Mouse (Mus musculus) gastrocnemius, postnatal 14 days (tissue): ENCODE measurements around the gene Carmil3. TPM values are rescaled to one million over a fixed set of nuclear protein-coding genes. Genes with fewer than 3 reads are reported as not detected.

Experiments used
- DNase-seq: peaks from one replicate; pipeline ENCODE4 v3.0.0; 2021; ENCODE audit warnings: mixed read lengths
- intact Hi-C: fragments of 180-260 bp; cut with DNase I; formaldehyde crosslinking; loops from one replicate; pipeline ENCODE4 v1.15.1; 2025; ENCODE audit warnings: low total_unique reads
- total RNA-seq, 2 experiments: library from RNA; stranded (reverse); gene quantifications; 2 replicates each; pipeline ENCODE4 v1.2.3; 2021

The Carmil3 gene
- total RNA-seq, 2 experiments from 2014 or later: 0.74 to 1.3 TPM

DNA sequence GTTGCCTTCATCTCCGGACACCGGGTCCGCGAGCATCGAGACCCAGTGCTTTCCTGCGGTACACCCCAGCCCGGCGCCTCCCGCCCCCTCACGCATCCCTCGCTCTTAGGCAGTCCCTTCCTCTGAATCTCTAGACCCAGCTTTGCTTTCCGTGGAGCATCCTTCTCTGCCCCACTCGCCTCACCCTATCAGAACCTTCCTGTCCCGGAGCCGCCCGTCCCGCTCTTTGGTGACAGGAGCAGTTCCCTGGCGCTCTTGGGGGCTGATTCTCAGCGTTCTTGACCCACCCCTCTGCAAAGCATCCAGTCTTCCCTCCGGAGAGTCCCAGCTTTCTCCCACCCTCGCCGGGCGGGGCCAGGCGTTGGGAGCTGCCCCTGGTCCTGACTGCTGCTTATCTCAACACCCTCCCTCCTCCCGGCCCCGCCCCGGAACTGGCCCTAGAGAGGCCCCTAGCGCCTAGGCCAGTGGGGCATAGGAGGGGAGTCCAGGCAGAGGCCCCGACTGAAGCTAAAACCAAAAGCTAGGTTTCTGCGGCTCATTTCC, 911 bp downstream of the Carmil3 start:
- DNase-seq: peak; percentile 69
- intact Hi-C loops: loop anchor here (10.0 kb wide), 1 partner anchor 253 kb away; the partner anchor contains the start of genes Dhrs1 and Nop9

DNA sequence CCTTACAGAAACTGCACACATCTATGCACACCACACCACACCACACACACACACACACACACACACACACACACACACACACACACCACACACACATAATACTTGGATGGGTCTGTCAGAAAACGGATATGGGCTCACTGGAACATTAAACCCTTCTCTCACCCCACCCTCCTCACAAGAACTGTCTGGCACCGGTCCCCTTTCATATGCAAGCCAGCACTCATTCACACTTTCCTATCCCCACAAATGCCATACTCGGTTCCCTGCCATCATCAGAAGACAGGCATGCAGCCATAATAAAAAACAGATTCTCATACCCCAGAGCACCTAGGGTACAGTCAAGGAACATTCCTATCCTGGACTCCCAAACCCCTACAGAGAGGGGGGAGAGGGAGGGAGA, 1.7 kb downstream of the Carmil3 start:
- intact Hi-C loops: loop anchor here (10.0 kb wide), 1 partner anchor 253 kb away; the partner anchor contains the start of genes Dhrs1 and Nop9
- DNase-seq: no peak

- intact Hi-C loops: loop anchor here (5.0 to 10.0 kb wide), 2 partner anchors 42 to 249 kb away; partner anchors contain the start of genes Dhrs1 and Nop9
- no peak for DNase-seq
These were observed 5.2 kb downstream of the Carmil3 start for GRCm38 (mm10) chr14:55495509-55496240.

DNA sequence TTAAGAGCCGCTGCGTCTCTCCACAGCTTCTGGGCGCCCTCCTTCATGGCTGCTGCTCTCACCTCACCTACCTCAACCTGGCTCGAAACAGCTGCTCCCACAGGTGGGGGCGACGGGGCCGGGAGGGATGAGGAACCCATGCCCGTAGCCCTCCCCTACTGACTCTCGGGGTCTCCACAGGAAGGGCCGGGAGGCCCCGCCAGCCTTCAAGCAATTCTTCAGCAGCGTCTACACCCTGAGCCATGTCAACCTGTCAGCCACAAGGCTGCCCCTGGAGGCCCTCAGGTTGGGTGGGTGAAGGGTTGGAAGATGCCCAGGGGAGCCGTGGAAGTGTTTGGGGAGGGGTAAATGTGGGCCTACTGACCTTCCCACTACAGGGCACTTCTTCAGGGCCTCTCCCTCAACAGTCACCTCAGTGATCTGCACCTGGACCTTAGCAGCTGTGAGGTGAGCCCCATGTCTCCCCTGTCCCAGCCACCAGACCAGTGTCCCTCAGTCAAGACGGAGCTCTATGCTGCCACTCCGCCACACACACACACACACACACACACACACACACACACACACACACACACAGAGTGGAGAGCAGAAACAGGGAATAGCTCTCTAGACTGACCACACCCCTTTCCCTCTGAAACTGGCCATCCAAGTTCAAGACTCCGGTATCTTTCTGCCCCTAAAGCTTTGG, 6.5 kb downstream of the Carmil3 start:
- intact Hi-C loops: loop anchor here (5.0 to 10.0 kb wide), 2 partner anchors 40 to 248 kb away; partner anchors contain the start of genes Dhrs1 and Nop9
- no peak for DNase-seq

GRCm38 (mm10) chr14:55497449-55497821, 7.0 kb downstream of the Carmil3 start:
- intact Hi-C loops: loop anchor here (5.0 to 10.0 kb wide), 2 partner anchors 40 to 247 kb away; partner anchors contain the start of genes Dhrs1 and Nop9
- peak; percentile 84 for DNase-seq

DNA sequence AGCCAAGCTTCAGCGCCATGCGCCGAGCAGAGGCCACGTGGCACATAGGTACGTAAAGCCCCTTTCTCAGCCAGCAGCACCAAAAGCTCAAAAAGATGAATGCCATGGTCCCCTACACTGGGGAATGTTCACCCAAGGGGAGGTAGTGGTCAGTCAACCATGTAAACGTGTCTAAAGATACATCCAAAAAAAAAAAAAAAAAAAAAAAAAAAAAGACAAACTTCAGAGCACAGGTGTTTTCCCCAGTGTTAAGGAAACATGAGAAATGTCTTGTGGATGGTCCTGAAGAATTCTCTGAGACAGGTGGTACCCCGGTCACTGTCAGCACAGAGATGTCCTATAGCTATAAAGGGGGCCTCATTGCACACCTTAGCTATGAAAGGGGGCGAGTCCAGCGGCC, 15.2 kb downstream of the Carmil3 start:
- no peak for DNase-seq
- intact Hi-C loops: no loop called here

DNA sequence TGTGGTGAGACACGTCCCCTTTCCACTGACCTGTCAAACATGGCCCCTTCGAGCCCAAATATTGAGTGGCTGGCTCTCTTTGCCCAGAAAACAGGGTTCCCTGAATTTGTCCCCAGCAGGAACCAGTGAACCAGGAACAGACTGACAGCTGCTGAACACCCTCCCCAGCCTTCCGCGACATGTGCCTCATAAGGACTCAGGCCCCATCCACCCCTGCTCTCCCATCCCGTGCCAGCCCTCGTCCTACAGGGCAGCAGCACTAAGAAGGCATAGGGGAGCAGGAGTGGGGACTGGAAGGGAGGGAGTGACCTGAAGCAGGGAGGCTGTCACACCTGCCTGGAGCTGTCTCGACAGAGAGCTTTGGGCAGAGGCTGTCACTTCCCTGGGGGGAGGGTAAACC, 17.4 kb downstream of the Carmil3 start:
- DNase-seq: no peak
- intact Hi-C loops: no loop called here

DNA sequence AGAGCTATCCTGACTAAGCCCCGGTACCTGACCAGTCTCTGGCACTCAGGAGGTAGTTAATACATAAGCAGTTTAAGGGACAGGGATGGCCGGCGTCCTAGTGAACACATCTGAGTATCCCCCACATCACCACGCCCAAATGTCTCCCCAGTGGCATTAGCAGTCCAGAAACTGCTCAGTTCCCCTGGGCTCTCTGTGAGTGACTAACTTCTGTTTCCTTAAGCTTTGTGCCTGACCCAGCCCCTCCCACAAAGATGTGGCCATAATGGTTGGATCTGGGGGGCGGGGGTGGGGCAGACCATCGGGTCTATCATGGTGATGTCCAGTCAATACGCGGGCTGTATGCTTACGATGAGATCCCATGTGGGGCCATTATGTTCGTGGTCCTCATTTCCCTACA, 19.1 kb downstream of the Carmil3 start:
- no peak for DNase-seq
- intact Hi-C loops: no loop called here

- no peak for DNase-seq
- intact Hi-C loops: no loop called here
These were observed 19.8 kb downstream of the Carmil3 start, which contains the start of gene Cpne6 for GRCm38 (mm10) chr14:55510125-55510731. TSS of gene Cpne6 (plus strand) at chr14:55510445.

GRCm38 (mm10) chr14:55511037-55511436, 20.6 kb downstream of the Carmil3 start:
- DNase-seq: no peak
- intact Hi-C loops: no loop called here

GRCm38 (mm10) chr14:55513927-55514326, 23.5 kb downstream of the Carmil3 start:
- DNase-seq: no peak
- intact Hi-C loops: no loop called here

- intact Hi-C loops: no loop called here
- DNase-seq: no peak
These were observed 25.4 kb downstream of the Carmil3 start for GRCm38 (mm10) chr14:55515846-55516245.

DNA sequence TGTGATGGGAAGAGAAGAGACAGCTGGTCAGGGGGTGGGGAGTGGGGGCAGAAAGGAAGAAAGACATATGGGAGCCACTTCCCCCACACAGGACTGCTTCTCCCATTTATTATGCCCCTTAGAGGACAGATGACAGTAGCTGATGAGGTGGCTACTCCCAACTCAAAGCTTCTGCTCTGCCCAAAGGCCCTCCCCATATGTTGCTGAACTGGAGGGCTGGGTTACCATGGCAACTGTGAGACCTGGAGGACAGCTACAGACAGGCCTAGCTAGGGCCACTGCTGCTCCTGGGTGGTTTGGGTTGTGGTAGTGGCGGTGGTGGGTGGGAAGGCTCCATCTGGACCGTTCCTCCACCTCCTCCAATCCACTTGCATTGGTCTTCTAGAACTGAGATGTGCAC, 28.4 kb downstream of the Carmil3 start:
- intact Hi-C loops: no loop called here
- no peak for DNase-seq

GRCm38 (mm10) chr14:55519604-55520003, 29.2 kb downstream of the Carmil3 start:
- intact Hi-C loops: no loop called here
- DNase-seq: no peak

- intact Hi-C loops: no loop called here
- DNase-seq: no peak
These were observed 30.3 kb downstream of the Carmil3 start for GRCm38 (mm10) chr14:55520451-55521361.

- DNase-seq: no peak
- intact Hi-C loops: no loop called here
These were observed 33.6 kb downstream of the Carmil3 start for GRCm38 (mm10) chr14:55524062-55524461.

DNA sequence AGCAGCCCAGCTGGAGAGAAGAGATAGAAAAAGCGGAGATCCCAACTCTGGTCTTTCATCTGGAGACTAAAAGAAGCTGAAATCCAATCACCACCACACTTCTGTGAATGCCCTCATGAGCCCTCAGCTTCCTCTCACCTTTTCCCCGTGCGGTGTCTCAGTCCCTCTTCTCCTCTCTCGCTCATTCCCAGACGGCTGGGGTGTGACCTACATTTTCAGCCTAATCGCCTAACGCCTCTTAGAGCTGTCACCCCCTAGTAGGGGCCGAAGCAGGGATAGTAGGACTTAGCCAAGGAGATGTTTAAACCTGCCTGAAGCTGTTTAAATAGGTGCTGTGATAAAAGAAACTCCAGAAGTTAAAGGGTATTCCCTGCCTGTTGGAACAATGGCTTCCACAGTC, 34.3 kb downstream of the Carmil3 start, which contains the start of gene Nrl:
Gene Nrl, minus strand, starts transcription at position 197 of the 400 bp plus-strand sequence.
- DNase-seq: no peak
- intact Hi-C loops: no loop called here

DNA sequence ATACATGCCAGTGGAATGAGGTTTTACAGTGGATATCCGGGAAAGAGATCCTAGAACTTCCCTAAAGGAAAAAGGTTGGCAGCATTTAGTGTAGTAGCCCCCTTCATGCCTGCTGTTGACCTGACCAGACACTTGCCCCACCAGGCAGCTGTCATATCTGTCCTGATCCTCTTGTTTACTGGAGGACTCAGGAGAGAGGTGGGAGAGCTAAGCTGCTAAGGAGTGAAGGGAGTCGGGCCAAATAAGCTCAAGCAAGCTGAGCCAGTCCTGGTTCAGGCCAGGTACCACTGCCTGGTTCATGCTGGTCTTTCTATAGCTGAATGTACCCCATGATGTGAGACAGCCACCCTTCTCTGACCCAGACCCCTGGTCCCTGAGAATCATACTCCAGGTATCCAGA, 36.2 kb downstream of the Carmil3 start:
- DNase-seq: no peak
- intact Hi-C loops: no loop called here

DNA sequence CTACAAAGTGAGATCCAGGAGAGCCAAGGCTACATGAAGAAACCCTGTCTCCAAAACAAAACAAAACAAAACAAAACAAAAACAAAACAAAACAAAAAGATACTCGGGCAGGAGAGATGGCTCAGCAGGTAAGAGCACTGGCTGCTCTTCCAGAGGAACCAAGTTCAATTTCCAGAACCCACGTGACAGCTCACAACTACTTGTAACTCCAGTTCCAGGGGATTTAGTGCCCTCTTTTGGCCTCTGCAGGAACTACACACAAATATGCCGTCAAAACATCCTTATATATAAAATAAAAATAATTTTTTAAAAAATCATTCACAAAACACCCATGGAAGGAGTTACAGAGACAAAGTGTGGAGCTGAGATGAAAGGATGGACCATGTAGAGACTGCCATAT, 37.5 kb downstream of the Carmil3 start:
- intact Hi-C loops: no loop called here

More for the DNA sequence above, 37.5 kb downstream of the Carmil3 start:
- no peak for DNase-seq
